14 mouse cellular contexts compared by ENCODE assay signal in genomic region chr6:46033108-46033507, GRCm38 (mm10).
A peak's percentile ranks its signal among the peaks of the same experiment; 100 is the strongest.
DNase-seq lines count a peak whose midpoint lies in the region; ATAC-seq and TF ChIP-seq lines count a peak whose summit lies in the region.
"Had no signal": no experiment of that assay in that cellular context is flagged by ENCODE, and none has a peak within 500 bp of the region (broad histone marks: within the 10 kb centered on the region; RNA-seq: fewer than 3 reads in every experiment).

No protein-coding gene starts in this region.

- peak; percentile 62 for TF ChIP-seq CTCF in midbrain, postnatal 0 days (IDR thresholded peaks at IDR 0.05)

- no peaks in the 10 kb centered on the region for H3K4me1 ChIP-seq in midbrain, postnatal 0 days (ENCODE audit: insufficient read depth, low read length)
- no peaks in the 10 kb centered on the region for H3K4me1 ChIP-seq in midbrain, embryonic 10.5 days
- H3K4me1 ChIP-seq: midbrain, embryonic 15.5 days had no signal

- no peaks in the 10 kb centered on the region for H3K36me3 ChIP-seq in midbrain, postnatal 0 days (ENCODE audit: insufficient read depth, low read length)
- H3K36me3 ChIP-seq in midbrain, embryonic 10.5 days = no peaks in the 10 kb centered on the region
- H3K36me3 ChIP-seq: G1E; midbrain, embryonic 15.5 days had no signal

- peak; percentile 64 for ATAC-seq in frontal cortex, adult (ENCODE audit: low TSS enrichment)
- ATAC-seq in midbrain, postnatal 0 days (ENCODE audit: low FRiP score) = no peak
- ATAC-seq: midbrain, embryonic 15.5 days had no signal

- DNase-seq in frontal cortex, adult 2 months (ENCODE audit: extremely low spot score in 1 of 2, low spot score in 1 of 2) = no peak
- peak; percentile 37 for DNase-seq in midbrain, postnatal 0 days (ENCODE audit: low spot score)
- no peak for DNase-seq in midbrain, embryonic 10.5 days (ENCODE audit: low spot score)
- DNase-seq in layer of hippocampus, adult 11-12 months (ENCODE audit: low spot score) = peak; percentile 53
- peak; percentile 54 for DNase-seq in retina, embryonic 14.5 days (ENCODE audit: low spot score)
- no peak for DNase-seq in kidney, adult 8-10 months
- DNase-seq in embryo, embryonic 11 days = no peak
- DNase-seq: adrenal gland, postnatal 10 days; kidney, postnatal 10 days; lung, postnatal 4 days had no signal

- H3K9me3 ChIP-seq in midbrain, postnatal 0 days (ENCODE audit: low read length) = no peaks in the 10 kb centered on the region
- H3K9me3 ChIP-seq in midbrain, embryonic 10.5 days (replicated peaks) = no peaks in the 10 kb centered on the region
- H3K9me3 ChIP-seq: G1E; midbrain, embryonic 15.5 days had no signal

- no peak overlapping the region for H3K27ac ChIP-seq in midbrain, postnatal 0 days (ENCODE audit: low read depth, low read length)
- H3K27ac ChIP-seq in midbrain, embryonic 10.5 days (replicated peaks) = no peak overlapping the region
- H3K27ac ChIP-seq: liver, embryonic 14.5 days; midbrain, embryonic 15.5 days had no signal

- no peaks in the 10 kb centered on the region for H3K27me3 ChIP-seq in midbrain, postnatal 0 days (ENCODE audit: insufficient read depth, low read length)
- no peaks in the 10 kb centered on the region for H3K27me3 ChIP-seq in midbrain, embryonic 10.5 days (ENCODE audit: low read depth, poor library complexity, severe bottlenecking)
- H3K27me3 ChIP-seq: midbrain, embryonic 15.5 days had no signal

- H3K9ac ChIP-seq in midbrain, postnatal 0 days (replicated peaks; ENCODE audit: low read length, poor library complexity, severe bottlenecking) = no peak overlapping the region
- H3K9ac ChIP-seq: liver, embryonic 14.5 days; midbrain, embryonic 15.5 days had no signal

- no peak overlapping the region for H3K4me2 ChIP-seq in midbrain, postnatal 0 days (ENCODE audit: low read depth, low read length, poor library complexity, severe bottlenecking)
- H3K4me2 ChIP-seq: midbrain, embryonic 15.5 days had no signal

- H3K4me3 ChIP-seq in midbrain, postnatal 0 days (ENCODE audit: low read depth, low read length) = no peak overlapping the region
- no peak overlapping the region for H3K4me3 ChIP-seq in midbrain, embryonic 10.5 days
- H3K4me3 ChIP-seq: midbrain, embryonic 15.5 days had no signal

- WGBS in midbrain, postnatal 0 days = 58% methylated on average over 2 of the region's 2 CpGs
- 76% methylated on average over 2 of the region's 2 CpGs for WGBS in midbrain, embryonic 10.5 days

Comparison
In these comparisons a context has a peak if more than half of its experiments do, and no peak if none do; other contexts are left out.
1. DNase-seq: peak in midbrain, postnatal 0 days (single experiment), layer of hippocampus, adult 11-12 months (single experiment) and retina, embryonic 14.5 days (single experiment); none in frontal cortex, adult 2 months (0 of 2), midbrain, embryonic 10.5 days (single experiment), kidney, adult 8-10 months (0 of 2) and embryo, embryonic 11 days (single experiment).